Mouse (Mus musculus) intestine, embryonic 14.5 days (tissue): ENCODE measurements around the gene Pvr. TPM values are rescaled to one million over a fixed set of nuclear protein-coding genes. Genes with fewer than 3 reads are reported as not detected.
A peak's percentile ranks its signal among the peaks of the same experiment; 100 is the strongest.

Experiments
- ATAC-seq: fragments of 200-750 bp; cut with Nextera tagmentation; replicated peaks from 2 replicates; pipeline ENCODE4 v1.8.0; 2017; ENCODE audit warnings: low read depth, moderate number of reproducible peaks, moderate TSS enrichment, moderate library complexity; ENCODE audit not compliant: low FRiP score, low TSS enrichment
- DNase-seq: peaks from one replicate; pipeline ENCODE4 v3.0.0-alpha.2; 2018; ENCODE audit warnings: low spot score
- H3K27ac ChIP-seq: fragments of 300-500 bp; sonication (generic); 2 replicates; pipeline ENCODE4 v1.5.1; 2014; ENCODE audit warnings: low read depth, mild to moderate bottlenecking, control low read depth
- H3K27me3 ChIP-seq: fragments of 300-500 bp; sonication (generic); replicated peaks from 2 replicates; pipeline ENCODE4 v1.6.1; 2014; ENCODE audit warnings: low read length, control low read depth; ENCODE audit not compliant: control insufficient read depth, insufficient read depth
- H3K36me3 ChIP-seq: fragments of 300-500 bp; sonication (generic); 2 replicates; pipeline ENCODE4 v1.6.1; 2014; ENCODE audit warnings: low read length, control low read depth; ENCODE audit not compliant: control insufficient read depth, insufficient read depth
- H3K4me1 ChIP-seq: fragments of 300-500 bp; sonication (generic); replicated peaks from 2 replicates; pipeline ENCODE4 v1.6.1; 2014; ENCODE audit warnings: low read length, control low read depth, mixed read lengths; ENCODE audit not compliant: control insufficient read depth, insufficient read depth
- H3K4me2 ChIP-seq: fragments of 300-500 bp; sonication (generic); 2 replicates; pipeline ENCODE4 v1.6.1; 2014; ENCODE audit warnings: low read length
- H3K4me3 ChIP-seq: fragments of 300-500 bp; sonication (generic); 2 replicates; pipeline ENCODE4 v1.5.1; 2014; ENCODE audit warnings: low read depth, low read length, control low read depth, mixed read lengths
- H3K9ac ChIP-seq: fragments of 300-500 bp; sonication (generic); 2 replicates; pipeline ENCODE4 v1.6.1; 2014; ENCODE audit warnings: mild to moderate bottlenecking, low read length
- H3K9me3 ChIP-seq: fragments of 300-500 bp; sonication (generic); 2 replicates; pipeline ENCODE4 v1.6.1; 2016; ENCODE audit warnings: low read length, control low read depth; ENCODE audit not compliant: control insufficient read depth
- WGBS: fragments of 180-500 bp; shearing (Covaris S2); extraction: QIAGEN DNeasy Blood & Tissue Kit; methylation state at CpG from one replicate; pipeline ENCODE4 v1.1.7; 2014; 5-methylcytosine and 5-hydroxymethylcytosine counted together
- polyA plus RNA-seq: library from polyadenylated mRNA; unstranded; fragments of >200 nt; fragmentation: Nextera tagmentation; extraction: Ambion mirVana; gene quantifications from 2 replicates; pipeline ENCODE4 v1.2.1, GENCODE M21; 2014

Pvr gene
- polyA plus RNA-seq: 10.6 and 11.9 TPM in 2 replicates

DNA sequence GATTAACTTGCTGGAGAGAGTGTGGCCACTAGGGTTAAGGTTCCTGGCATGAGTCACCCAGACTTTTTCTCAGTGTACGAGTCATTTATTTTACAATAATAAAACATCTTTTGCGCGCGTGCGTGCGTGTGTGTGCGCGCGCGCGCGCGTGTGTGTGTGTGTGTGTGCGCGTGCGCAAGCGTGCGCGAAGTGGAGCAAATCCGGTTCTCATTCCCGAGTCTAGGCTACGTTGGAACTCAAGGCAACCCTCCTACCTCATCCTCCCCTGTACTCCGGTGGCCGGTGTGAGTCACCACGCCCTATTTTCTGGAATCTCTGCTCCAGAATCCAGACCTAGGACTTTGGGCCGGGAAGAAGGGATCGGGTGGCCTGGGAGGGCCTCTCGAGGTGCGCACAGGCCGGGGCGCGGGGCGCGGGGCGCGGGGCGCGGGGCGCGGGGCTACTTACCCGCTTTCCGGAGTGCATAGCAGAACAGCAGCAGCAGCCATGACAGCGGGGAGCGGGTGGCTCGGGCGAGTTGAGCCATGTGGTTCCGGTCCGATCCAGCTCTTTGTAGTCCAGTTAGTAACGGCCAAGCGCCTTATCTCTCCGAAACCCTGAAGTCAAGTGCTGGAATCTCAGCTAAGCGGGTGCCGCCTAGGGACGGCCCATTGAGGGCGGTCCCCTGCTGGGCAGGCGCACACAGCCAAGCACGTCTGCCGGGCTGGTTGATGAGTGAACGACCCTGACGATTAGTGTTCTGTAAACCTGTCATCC, at the start of gene Pvr:
Gene Pvr (minus strand): TSS at position 655 of the 756 bp plus-strand sequence.
- H3K36me3 ChIP-seq: peaks cover 25% of the 10 kb centered on the region
- H3K9me3 ChIP-seq: no peaks in the 10 kb centered on the region
- ATAC-seq (peak; percentile 94), DNase-seq (peak; percentile 87)
- H3K27ac ChIP-seq: peak within 1 kb of the TSS; percentile 85
- H3K27me3 ChIP-seq: 0 out of 2 replicates have a peak, but pooled peaks cover 3% of the 10 kb centered on the region
- 0 out of 2 replicates have a peak, but pooled peaks cover 3% of the 10 kb centered on the region for H3K4me1 ChIP-seq
- H3K9ac ChIP-seq: peak within 1 kb of the TSS; percentile 86
- under 1% methylated on average over 60 of the region's 60 CpGs for WGBS
- peak within 1 kb of the TSS; percentile 86 for H3K4me3 ChIP-seq
- peak within 1 kb of the TSS; percentile 53 for H3K4me2 ChIP-seq

GRCm38 (mm10) chr7:19970196-19970595, 49.2 kb upstream of the Pvr start:
- no peaks in the 10 kb centered on the region for H3K4me1 ChIP-seq
- no peak overlapping the region for H3K27ac ChIP-seq
- 96% methylated on average over 8 of the region's 8 CpGs for WGBS
- no peak for ATAC-seq
- no peaks in the 10 kb centered on the region for H3K36me3 ChIP-seq
- H3K4me3 ChIP-seq: no peak overlapping the region
- no peak overlapping the region for H3K4me2 ChIP-seq
- peaks cover 8% of the 10 kb centered on the region; the same call in 1 of the 2 replicates for H3K9me3 ChIP-seq
- H3K9ac ChIP-seq: no peak overlapping the region
- no peaks in the 10 kb centered on the region for H3K27me3 ChIP-seq
- no peak for DNase-seq

- Histone ChIP-seq H3K4me2 (no peak overlapping the region), H3K27me3 (no peaks in the 10 kb centered on the region), H3K9me3 (peaks cover 8% of the 10 kb centered on the region; the same call in 1 of the 2 replicates), H3K4me1 (no peaks in the 10 kb centered on the region), H3K36me3 (no peaks in the 10 kb centered on the region), H3K9ac (no peak overlapping the region), H3K4me3 (no peak overlapping the region), H3K27ac (no peak overlapping the region)
- 90% methylated on average over 4 of the region's 4 CpGs for WGBS
- no peak for ATAC-seq
- peak; percentile 38 for DNase-seq
These were observed 48.7 kb upstream of the Pvr start for GRCm38 (mm10) chr7:19969541-19970090.

- Histone ChIP-seq H3K9me3 (peaks cover 8% of the 10 kb centered on the region; the same call in 1 of the 2 replicates), H3K27ac (no peak overlapping the region), H3K27me3 (no peaks in the 10 kb centered on the region), H3K9ac (no peak overlapping the region), H3K4me1 (no peaks in the 10 kb centered on the region), H3K4me3 (no peak overlapping the region), H3K36me3 (no peaks in the 10 kb centered on the region), H3K4me2 (no peak overlapping the region)
- WGBS: 80% methylated on average over 3 of the region's 3 CpGs
- ATAC-seq: no peak
- peak; percentile 16 for DNase-seq
These were observed 48.1 kb upstream of the Pvr start for GRCm38 (mm10) chr7:19969106-19969505.

- H3K36me3 ChIP-seq: no peaks in the 10 kb centered on the region
- peaks cover 4% of the 10 kb centered on the region; the same call in 1 of the 2 replicates for H3K9me3 ChIP-seq
- no peak within 1 kb of the TSS for H3K9ac ChIP-seq
- peak; percentile 46 for DNase-seq
- no peak within 1 kb of the TSS for H3K27ac ChIP-seq
- H3K27me3 ChIP-seq: no peaks in the 10 kb centered on the region
- no peak within 1 kb of the TSS for H3K4me3 ChIP-seq
- no peak for ATAC-seq
- 72% methylated on average over 7 of the region's 7 CpGs for WGBS
- no peak within 1 kb of the TSS for H3K4me2 ChIP-seq
- no peaks in the 10 kb centered on the region for H3K4me1 ChIP-seq
These were observed 44.1 kb upstream of the Pvr start, which contains the start of gene Ceacam20 for GRCm38 (mm10) chr7:19964985-19965579. Gene Ceacam20 (plus strand): TSS chr7:19965412.

DNA sequence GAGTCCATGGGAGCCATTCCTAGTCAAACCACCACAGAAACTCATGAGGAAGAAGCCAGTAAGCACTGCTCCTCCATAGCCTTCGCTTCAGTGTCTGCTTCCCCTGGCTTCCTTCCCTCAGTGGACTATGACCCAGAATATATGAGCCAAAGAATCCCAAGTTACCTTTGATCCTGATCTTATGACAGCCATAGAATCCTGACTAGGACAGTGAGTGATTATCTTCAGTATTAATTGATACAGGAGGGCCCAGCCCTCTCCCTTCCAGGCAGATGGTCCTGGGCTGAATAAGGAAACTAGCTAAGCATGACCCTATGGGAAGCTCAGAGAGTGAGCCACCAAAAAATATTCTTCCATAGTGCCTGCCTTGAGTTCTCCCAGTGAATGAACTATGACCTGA, 41.5 kb upstream of the Pvr start:
- no peak overlapping the region for H3K27ac ChIP-seq
- 53% methylated on average over 1 of the region's 1 CpGs for WGBS

GRCm38 (mm10) chr7:19956341-19956781, 35.4 kb upstream of the Pvr start:
- Histone ChIP-seq H3K27ac (no peak overlapping the region), H3K36me3 (no peaks in the 10 kb centered on the region), H3K4me2 (no peak overlapping the region), H3K9me3 (no peaks in the 10 kb centered on the region), H3K27me3 (no peaks in the 10 kb centered on the region), H3K4me3 (no peak overlapping the region), H3K9ac (no peak overlapping the region), H3K4me1 (peaks cover 9% of the 10 kb centered on the region; the same call in 1 of the 2 replicates)
- 2% methylated on average over 7 of the region's 7 CpGs for WGBS
- DNase-seq (peak; percentile 98), ATAC-seq (peak; percentile 43)

More for the DNA sequence above, 41.5 kb upstream of the Pvr start:
- Histone ChIP-seq H3K4me1 (no peaks in the 10 kb centered on the region), H3K4me2 (no peak overlapping the region), H3K27me3 (no peaks in the 10 kb centered on the region), H3K4me3 (no peak overlapping the region), H3K9me3 (no peaks in the 10 kb centered on the region), H3K9ac (no peak overlapping the region), H3K36me3 (no peaks in the 10 kb centered on the region)
- DNase-seq: no peak
- no peak for ATAC-seq

DNA sequence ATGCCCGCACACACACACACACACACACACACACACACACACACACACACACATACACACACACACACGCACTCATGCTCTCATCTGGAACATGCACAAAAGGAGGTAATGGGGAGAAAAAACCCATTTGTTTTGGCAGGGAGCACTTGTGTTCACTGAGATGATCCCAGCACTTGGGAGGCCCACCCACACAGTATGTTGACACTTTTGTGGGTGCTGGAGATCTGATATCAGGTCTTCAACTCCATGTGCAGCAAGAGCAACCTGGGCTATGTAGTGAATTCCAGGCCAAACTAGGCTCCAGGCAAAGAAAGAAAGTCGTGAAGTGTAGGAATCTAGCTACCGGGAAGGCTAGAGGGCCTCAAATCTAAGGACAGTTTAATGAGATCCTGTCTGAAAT, 34.9 kb upstream of the Pvr start:
- Histone ChIP-seq H3K4me2 (no peak overlapping the region), H3K4me1 (peaks cover 9% of the 10 kb centered on the region; the same call in 1 of the 2 replicates), H3K9ac (no peak overlapping the region), H3K27me3 (no peaks in the 10 kb centered on the region), H3K4me3 (no peak overlapping the region), H3K36me3 (no peaks in the 10 kb centered on the region), H3K27ac (no peak overlapping the region), H3K9me3 (no peaks in the 10 kb centered on the region)
- ATAC-seq: no peak
- DNase-seq: no peak
- WGBS: 64% methylated on average over 4 of the region's 4 CpGs
